Mouse (Mus musculus) MEL (cell line): Measurements from ENCODE around the gene Fer. TPM values are rescaled to one million over a fixed set of nuclear protein-coding genes. Genes with fewer than 3 reads are reported as not detected.

ENCODE experiments used
- DNase-seq: peaks from one replicate; pipeline ENCODE4 v3.0.0; 2011; ENCODE audit warnings: low read depth, low spot score
- H3K27ac ChIP-seq: 2 replicates; pipeline ENCODE4 v1.5.1; 2012; ENCODE audit warnings: low read depth, mild to moderate bottlenecking, control low read depth, low read length, moderate library complexity; ENCODE audit not compliant: control insufficient read depth
- H3K27me3 ChIP-seq, 2 experiments: fragments of 150-350 bp in 1 of 2; sonication (generic) in 1 of 2; 2 replicates each; pipeline ENCODE4 v1.6.1; 2012; ENCODE audit warnings: low read length in 2 of 2, mild to moderate bottlenecking in 2 of 2, improper control_type of control experiment in 1 of 2, moderate library complexity in 1 of 2; ENCODE audit not compliant: insufficient read depth in 2 of 2, control insufficient read depth in 1 of 2
- H3K36me3 ChIP-seq, 2 experiments: 2 replicates each; pipeline ENCODE4 v1.6.1; 2012 to 2014; ENCODE audit warnings: low read length in 2 of 2, improper control_type of control experiment in 1 of 2, inconsistent platforms in 1 of 2, mild to moderate bottlenecking in 1 of 2; ENCODE audit not compliant: insufficient read depth in 2 of 2, control insufficient read depth in 1 of 2
- H3K4me1 ChIP-seq, 2 experiments: fragments of 150-350 bp in 1 of 2; sonication (generic) in 1 of 2; 2 replicates each; pipeline ENCODE4 v1.6.1; 2012; ENCODE audit warnings: low read length in 2 of 2, improper control_type of control experiment in 1 of 2, mild to moderate bottlenecking in 1 of 2; ENCODE audit not compliant: insufficient read depth in 2 of 2, control insufficient read depth in 1 of 2
- H3K4me3 ChIP-seq, 2 experiments: fragments of 150-350 bp in 1 of 2; sonication (generic) in 1 of 2; 2 replicates each; pipeline ENCODE4 v1.5.1; 2012; ENCODE audit warnings: low read depth in 2 of 2, low read length in 2 of 2, mild to moderate bottlenecking in 2 of 2, moderate library complexity in 2 of 2, control low read depth in 1 of 2, improper control_type of control experiment in 1 of 2; ENCODE audit not compliant: control insufficient read depth in 1 of 2, insufficient read depth in 1 of 2
- H3K79me2 ChIP-seq: 2 replicates; pipeline ENCODE4 v1.6.1; 2012; ENCODE audit warnings: mild to moderate bottlenecking, low read length, moderate library complexity; ENCODE audit not compliant: control insufficient read depth, poor library complexity, insufficient read depth
- H3K9ac ChIP-seq: 2 replicates; pipeline ENCODE4 v1.6.1; 2012; ENCODE audit warnings: low read depth, mild to moderate bottlenecking, control low read depth, low read length, moderate library complexity; ENCODE audit not compliant: control insufficient read depth, poor library complexity, severe bottlenecking
- H3K9me3 ChIP-seq: fragments of 150-350 bp; sonication (generic); replicated peaks from 2 replicates; pipeline ENCODE4 v1.6.1; 2012; ENCODE audit warnings: mild to moderate bottlenecking, low read length, improper control_type of control experiment, moderate library complexity; ENCODE audit not compliant: insufficient read depth
- BHLHE40 ChIP-seq: IDR thresholded peaks from 2 replicates; pipeline ENCODE4 v1.6.1; 2012; ENCODE audit warnings: low read depth, mild to moderate bottlenecking, inconsistent platforms, low read length, improper control_type of control experiment, borderline replicate concordance
- CHD2 ChIP-seq: IDR thresholded peaks from 2 replicates; pipeline ENCODE4 v1.6.1; 2011; ENCODE audit warnings: low read length, improper control_type of control experiment
- ELF1 ChIP-seq: IDR thresholded peaks from 2 replicates; pipeline ENCODE4 v1.6.1; 2014; ENCODE audit warnings: low read depth, mild to moderate bottlenecking, inconsistent platforms, low read length, improper control_type of control experiment, moderate library complexity
- EP300 ChIP-seq, 2 experiments: IDR thresholded peaks; 2 replicates each; pipeline ENCODE4 v1.6.1; 2011; ENCODE audit warnings: improper control_type of control experiment in 2 of 2, low read length in 2 of 2, low read depth in 1 of 2, mild to moderate bottlenecking in 1 of 2
- ETS1 ChIP-seq: IDR thresholded peaks from 2 replicates; pipeline ENCODE4 v1.6.1; 2012; ENCODE audit warnings: low read depth, mild to moderate bottlenecking, inconsistent platforms, low read length, improper control_type of control experiment, moderate library complexity
- GABPA ChIP-seq: IDR thresholded peaks from 2 replicates; pipeline ENCODE4 v1.6.1; 2012; ENCODE audit warnings: low read depth, mild to moderate bottlenecking, inconsistent platforms, low read length, improper control_type of control experiment, moderate library complexity
- HCFC1 ChIP-seq: IDR thresholded peaks from 2 replicates; pipeline ENCODE4 v1.6.1; 2012; ENCODE audit warnings: low read depth, mild to moderate bottlenecking, inconsistent platforms, low read length, improper control_type of control experiment, moderate library complexity
- JUND ChIP-seq: IDR thresholded peaks from 2 replicates; pipeline ENCODE4 v1.6.1; 2011; ENCODE audit warnings: low read depth, mild to moderate bottlenecking, improper control_type of control experiment, low read length
- KAT2A ChIP-seq: conservative IDR thresholded peaks from 2 replicates; pipeline ENCODE4 v1.6.1; 2012; ENCODE audit warnings: low read depth, low read length, improper control_type of control experiment, inconsistent platforms
- MAFK ChIP-seq: IDR thresholded peaks from 2 replicates; pipeline ENCODE4 v1.6.1; 2011; ENCODE audit warnings: low read depth, mild to moderate bottlenecking, low read length, improper control_type of control experiment, borderline replicate concordance
- MAZ ChIP-seq: IDR thresholded peaks from 2 replicates; pipeline ENCODE4 v1.6.1; 2012; ENCODE audit warnings: low read depth, mild to moderate bottlenecking, inconsistent platforms, low read length, improper control_type of control experiment
- MEF2A ChIP-seq: IDR thresholded peaks from 2 replicates; pipeline ENCODE4 v1.6.1; 2014; ENCODE audit warnings: low read depth, mild to moderate bottlenecking, inconsistent platforms, low read length, improper control_type of control experiment; ENCODE audit not compliant: poor library complexity, insufficient replicate concordance, severe bottlenecking; ENCODE audit errors: extremely low read depth
- MXI1 ChIP-seq: IDR thresholded peaks from 2 replicates; pipeline ENCODE4 v1.6.1; 2011; ENCODE audit warnings: mild to moderate bottlenecking, low read depth, low read length, improper control_type of control experiment
- MYB ChIP-seq: IDR thresholded peaks from 2 replicates; pipeline ENCODE4 v1.6.1; 2011; ENCODE audit warnings: mild to moderate bottlenecking, low read depth, low read length, improper control_type of control experiment
- MYC ChIP-seq: IDR thresholded peaks from 2 replicates; pipeline ENCODE4 v1.6.1; 2011; ENCODE audit warnings: low read depth, mild to moderate bottlenecking, low read length, improper control_type of control experiment, moderate library complexity
- NRF1 ChIP-seq: IDR thresholded peaks from 2 replicates; pipeline ENCODE4 v1.6.1; 2014; ENCODE audit warnings: low read depth, mild to moderate bottlenecking, inconsistent platforms, low read length, improper control_type of control experiment, moderate library complexity; ENCODE audit not compliant: poor library complexity, insufficient read depth, severe bottlenecking
- POLR2A ChIP-seq, 2 experiments: IDR thresholded peaks; 2 replicates each; pipeline ENCODE4 v1.6.1; 2011 to 2012; ENCODE audit warnings: low read length in 2 of 2, mild to moderate bottlenecking in 2 of 2, control low read depth in 1 of 2, improper control_type of control experiment in 1 of 2, low read depth in 1 of 2, moderate library complexity in 1 of 2; ENCODE audit not compliant: control insufficient read depth in 1 of 2, insufficient read depth in 1 of 2, poor library complexity in 1 of 2
- RAD21 ChIP-seq: IDR thresholded peaks from 2 replicates; pipeline ENCODE4 v1.6.1; 2011; ENCODE audit warnings: mild to moderate bottlenecking, low read depth, low read length, improper control_type of control experiment
- RCOR1 ChIP-seq: IDR thresholded peaks from 2 replicates; pipeline ENCODE4 v1.6.1; 2012; ENCODE audit warnings: low read depth, mild to moderate bottlenecking, inconsistent platforms, low read length, improper control_type of control experiment
- SMC3 ChIP-seq: IDR thresholded peaks from 2 replicates; pipeline ENCODE4 v1.6.1; 2011; ENCODE audit warnings: low read depth, low read length, improper control_type of control experiment
- TBP ChIP-seq: IDR thresholded peaks from 2 replicates; pipeline ENCODE4 v1.8.0; 2011; ENCODE audit warnings: low read depth, low read length, improper control_type of control experiment
- TCF12 ChIP-seq: IDR thresholded peaks from 2 replicates; pipeline ENCODE4 v1.6.1; 2014; ENCODE audit warnings: low read depth, mild to moderate bottlenecking, inconsistent platforms, low read length, improper control_type of control experiment, moderate library complexity
- UBTF ChIP-seq: IDR thresholded peaks from 2 replicates; pipeline ENCODE4 v1.6.1; 2012; ENCODE audit warnings: low read depth, mild to moderate bottlenecking, inconsistent platforms, low read length, improper control_type of control experiment, moderate library complexity, borderline replicate concordance; ENCODE audit not compliant: insufficient read depth
- ZMIZ1 ChIP-seq: IDR thresholded peaks from 2 replicates; pipeline ENCODE4 v1.6.1; 2012; ENCODE audit warnings: low read depth, mild to moderate bottlenecking, inconsistent platforms, low read length, improper control_type of control experiment, moderate library complexity
- ZNF384 ChIP-seq: IDR thresholded peaks from 2 replicates; pipeline ENCODE4 v1.6.1; 2012; ENCODE audit warnings: low read depth, mild to moderate bottlenecking, inconsistent platforms, low read length, improper control_type of control experiment
- polyA plus RNA-seq, 2 experiments: library from polyadenylated mRNA; stranded (reverse) in 1 of 2; unstranded in 1 of 2; fragments of >175 nt in 1 of 2; fragments of >200 nt in 1 of 2; gene quantifications; 2 replicates each; pipeline versions ENCODE4 v1.2.1 to v1.2.4; 2012; ENCODE audit warnings: low replicate concordance in 2 of 2, low read depth in 1 of 2; ENCODE audit not compliant: insufficient read length in 2 of 2, insufficient read depth in 1 of 2, missing spikeins in 1 of 2
- total RNA-seq: library from RNA; depleted of rRNA; stranded (reverse); fragments of 300-350 nt; gene quantifications from 2 replicates; pipeline ENCODE4 v1.2.3, GENCODE M21; 2012

Fer gene
- total and polyA plus RNA-seq, 3 experiments: 8.5 to 11.2 TPM; not detected in 1

- Histone ChIP-seq H3K9ac (no peak overlapping the region), H3K79me2 (no peaks in the 10 kb centered on the region), H3K4me1 (peaks cover 2 to 4% of the 10 kb centered on the region in 2 experiments; a peak in 3 of 4 replicates), H3K36me3 (peaks cover 0 to 9% of the 10 kb centered on the region in 2 experiments; a peak in 2 of 4 replicates), H3K9me3 (no peaks in the 10 kb centered on the region), H3K27me3 (no peaks in the 10 kb centered on the region), H3K27ac (no peak overlapping the region), H3K4me3 (no peak overlapping the region)
- TF ChIP-seq MYB: no peak
- no peak; the same call in 1 of the 2 replicates for TF ChIP-seq MXI1
- 0 out of 2 replicates have a peak, but pooled peaks have one; percentile 33 for TF ChIP-seq JUND
- TF ChIP-seq GABPA: no peak
- no peak for TF ChIP-seq NRF1
- TF ChIP-seq SMC3: no peak
- TF ChIP-seq TCF12: 0 out of 2 replicates have a peak, but pooled peaks have one; percentile 35
- no peak for TF ChIP-seq BHLHE40
- no peak for TF ChIP-seq ZMIZ1
- peak; percentile 37 to 55; a peak in 2 of 4 replicates for TF ChIP-seq EP300 (IDR thresholded peaks at IDR 0.05; ENCODE audit: low read depth in 1 of 2, low read length in 2 of 2)
- TF ChIP-seq MAFK: no peak
- no peak for TF ChIP-seq ZNF384
- TF ChIP-seq ETS1: 0 out of 2 replicates have a peak, but pooled peaks have one; percentile 24
- no peak for TF ChIP-seq TBP
- TF ChIP-seq RCOR1: peak; percentile 91
- no peak; the same call in 1 of the 2 replicates for TF ChIP-seq KAT2A
- no peak for TF ChIP-seq MEF2A
- no peak for TF ChIP-seq MAZ
- TF ChIP-seq POLR2A (IDR thresholded peaks at IDR 0.05; ENCODE audit: control insufficient read depth in 1 of 2, insufficient read depth in 1 of 2, low read depth in 1 of 2, low read length in 2 of 2, poor library complexity in 1 of 2): no peak
- DNase-seq: peak; percentile 64
Measured at GRCm38 (mm10) chr17:63988710-63989109, 125.8 kb downstream of the Fer start.

- no peaks in the 10 kb centered on the region for H3K27me3 ChIP-seq
- peaks cover 0 to 9% of the 10 kb centered on the region in 2 experiments; a peak in 2 of 4 replicates for H3K36me3 ChIP-seq
- peaks cover 2 to 4% of the 10 kb centered on the region in 2 experiments; a peak in 3 of 4 replicates for H3K4me1 ChIP-seq
Measured at GRCm38 (mm10) chr17:63991160-63991559, 128.3 kb downstream of the Fer start.

More at GRCm38 (mm10) chr17:63991160-63991559, 128.3 kb downstream of the Fer start:
- Histone ChIP-seq H3K79me2 (no peaks in the 10 kb centered on the region), H3K9ac (no peak overlapping the region), H3K9me3 (no peaks in the 10 kb centered on the region)
- DNase-seq: no peak
- TF ChIP-seq UBTF (no peak), RAD21 (no peak), MYC (no peak), ETS1 (no peak), MEF2A (no peak), CHD2 (no peak), JUND (no peak), ELF1 (no peak), MAZ (no peak), HCFC1 (no peak)
- TF ChIP-seq, all 39 proteins: peak for 0
- no peak overlapping the region for H3K4me3 ChIP-seq
- no peak overlapping the region for H3K27ac ChIP-seq
